9 mouse cellular contexts compared by ENCODE assay signal in genomic region chr5:128704134-128704904, GRCm38 (mm10). TPM values are rescaled to one million over a fixed set of nuclear protein-coding genes. Genes with fewer than 3 reads are reported as not detected.
DNase-seq lines count a peak whose midpoint lies in the region; ATAC-seq and TF ChIP-seq lines count a peak whose summit lies in the region.
"Had no signal": no experiment of that assay in that cellular context is flagged by ENCODE, and none has a peak within 500 bp of the region (broad histone marks: within the 10 kb centered on the region; RNA-seq: fewer than 3 reads in every experiment).

No protein-coding gene starts in this region.

- no peak overlapping the region for H3K27ac ChIP-seq in kidney, adult 2 months (ENCODE audit: insufficient read depth, low read depth, low read length)
- peak overlapping the region; percentile 59; the same call in 1 of the 2 replicates for H3K27ac ChIP-seq in hindbrain, embryonic 11.5 days (ENCODE audit: low read depth, low read length)

- H3K27me3 ChIP-seq in kidney, adult 2 months (replicated peaks; ENCODE audit: control insufficient read depth, insufficient read depth, low read length), result no peaks in the 10 kb centered on the region
- no peaks in the 10 kb centered on the region for H3K27me3 ChIP-seq in hindbrain, embryonic 11.5 days (ENCODE audit: control insufficient read depth, insufficient read depth, low read length)

- no peak for TF ChIP-seq CTCF in kidney, adult 2 months (conservative IDR thresholded peaks at IDR 0.05; ENCODE audit: insufficient read depth, insufficient read length, low read depth, low read length)

- DNase-seq in kidney, postnatal 10 days, result peak; percentile 42
- no peak for DNase-seq in kidney, adult 2 months
- peak; percentile 70 for DNase-seq in embryo, embryonic 10 days (ENCODE audit: low spot score)
- DNase-seq in hindbrain, embryonic 11.5 days (ENCODE audit: low spot score), result peak; percentile 81
- peak; percentile 73 for DNase-seq in neural tube, embryonic 10.5 days (ENCODE audit: extremely low spot score, low spot score)
- no peak for DNase-seq in spleen, postnatal 14 days (ENCODE audit: low spot score in 2 of 2)
- DNase-seq in left cerebral cortex, adult 8-10 months (ENCODE audit: low spot score in 2 of 2), result no peak
- no peak for DNase-seq in gastrocnemius, adult 8-10 months (ENCODE audit: low spot score in 2 of 2)

- 47% methylated on average over 16 of the region's 19 CpGs for WGBS in kidney, adult 2 months
- 35% methylated on average over 17 of the region's 19 CpGs for WGBS in hindbrain, embryonic 11.5 days

- H3K9me3 ChIP-seq in hindbrain, embryonic 11.5 days (ENCODE audit: control insufficient read depth, low read length), result no peaks in the 10 kb centered on the region

- no peak overlapping the region for H3K4me2 ChIP-seq in hindbrain, embryonic 11.5 days (replicated peaks; ENCODE audit: low read depth, low read length)

- no peaks in the 10 kb centered on the region for H3K36me3 ChIP-seq in kidney, adult 2 months (ENCODE audit: control insufficient read depth, insufficient read depth, low read length)
- H3K36me3 ChIP-seq in hindbrain, embryonic 11.5 days (ENCODE audit: control insufficient read depth, insufficient read depth, low read length), result no peaks in the 10 kb centered on the region

- peak; percentile 92 for ATAC-seq in hindbrain, embryonic 11.5 days (ENCODE audit: low FRiP score)

- TF ChIP-seq POLR2A in kidney, adult 2 months (IDR thresholded peaks at IDR 0.05; ENCODE audit: low read depth, low read length), result no peak

- no peak overlapping the region for H3K4me3 ChIP-seq in kidney, adult 2 months (ENCODE audit: insufficient read depth, low read depth, low read length)
- H3K4me3 ChIP-seq in hindbrain, embryonic 11.5 days (ENCODE audit: low read depth, low read length), result no peak overlapping the region
- H3K4me3 ChIP-seq: myocyte had no signal

- no peaks in the 10 kb centered on the region for H3K4me1 ChIP-seq in kidney, adult 2 months (ENCODE audit: control insufficient read depth, insufficient read depth, low read length)
- no peaks in the 10 kb centered on the region for H3K4me1 ChIP-seq in hindbrain, embryonic 11.5 days (replicated peaks; ENCODE audit: control insufficient read depth, insufficient read depth, low read length)

- no peak overlapping the region for H3K9ac ChIP-seq in hindbrain, embryonic 11.5 days (ENCODE audit: low read depth, low read length)

RNA-seq across cellular contexts. Expression of gene Piwil1, which starts 2.0 kb away (rescaled TPM):
- 0.03 and 0.06 TPM in 2 replicates for polyA plus RNA-seq in kidney, adult 2 months (2012; rRNA removed)
- 0.04 TPM in 1 of 2 replicates, not detected in the other for polyA plus RNA-seq in hindbrain, embryonic 11.5 days (2014; fragmentation: Nextera tagmentation; extraction: Ambion mirVana)
- under 1 TPM in 3 of 4 experiments, not detected in 1; 0.08 to 0.21 (median 0.12) TPM for total RNA-seq in left cerebral cortex, adult 8-10 months (2022)
- not detected for total RNA-seq in gastrocnemius, adult 8-10 months (2022)
- polyA plus RNA-seq: myocyte had no signal

Comparison
In these comparisons a context has a peak if more than half of its experiments do, and no peak if none do; other contexts are left out.
1. DNase-seq: peak in kidney, postnatal 10 days (single experiment), embryo, embryonic 10 days (single experiment), hindbrain, embryonic 11.5 days (single experiment) and neural tube, embryonic 10.5 days (single experiment); none in kidney, adult 2 months (single experiment), spleen, postnatal 14 days (0 of 2), left cerebral cortex, adult 8-10 months (0 of 2) and gastrocnemius, adult 8-10 months (0 of 2).